Mouse (Mus musculus): ENCODE measurements around the gene Gli1.

Gene Gli1

DNA sequence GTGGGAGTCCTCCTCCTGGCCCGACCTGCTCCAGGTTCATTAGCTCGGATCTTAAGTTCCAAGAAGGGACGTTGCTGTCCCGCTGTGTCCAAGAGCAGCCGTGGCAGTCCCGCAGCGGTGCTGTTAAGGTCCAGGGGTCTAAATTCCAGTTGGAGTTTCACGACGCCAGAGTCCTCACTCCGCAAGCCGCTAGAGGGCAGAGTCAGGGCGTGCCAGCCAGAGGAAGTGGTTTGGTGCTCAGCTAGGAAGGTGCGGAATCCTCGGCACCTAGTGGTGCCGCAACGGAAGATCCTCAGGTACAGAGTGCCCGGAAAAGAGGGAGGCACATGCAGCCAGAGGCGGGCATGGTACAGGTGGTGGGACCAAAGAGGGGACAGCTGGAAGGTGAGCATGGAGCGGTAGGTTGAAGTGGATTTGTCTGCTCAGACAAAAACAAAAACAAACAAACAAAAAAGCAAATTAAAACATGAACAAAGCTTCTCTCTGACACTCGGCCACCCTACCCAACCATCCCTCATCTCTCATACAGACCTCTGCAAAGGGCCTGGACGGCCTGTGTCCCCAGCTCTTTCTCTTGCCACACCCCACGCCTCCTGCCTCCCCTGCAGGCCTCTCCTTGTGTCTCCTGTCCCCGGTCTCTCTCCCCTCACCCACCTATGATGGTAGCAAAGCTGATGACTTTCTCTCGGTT, 9.0 kb upstream of the Gli1 start:
- in situ Hi-C loops (cut with MboI; ENCODE audit: low pct_unique_long_range_greater_than_20kb in 1 of 2, low sequenced_read_pairs in 2 of 2, unreplicated experiment in 1 of 2) = no loop called here

DNA sequence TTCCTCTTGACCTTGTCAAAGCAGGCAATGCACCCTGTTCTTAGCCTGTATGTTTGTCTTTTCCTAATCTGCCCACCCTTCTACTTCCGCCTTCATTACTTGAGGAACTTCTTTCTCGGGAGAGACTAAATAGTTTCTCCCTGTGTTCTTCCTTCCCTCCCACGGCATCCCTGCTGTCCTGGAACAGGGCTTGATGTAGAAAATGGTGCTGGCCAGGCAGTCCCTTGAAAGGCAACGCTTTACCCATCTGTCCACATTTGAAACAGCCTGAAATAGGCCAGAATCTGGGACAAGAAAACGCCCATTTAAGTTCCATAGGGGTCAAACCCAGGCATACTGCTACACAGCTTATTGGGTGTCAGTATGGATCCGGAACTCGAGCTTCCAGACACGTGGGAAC, 8.0 kb upstream of the Gli1 start:
- in situ Hi-C loops (cut with MboI; ENCODE audit: low pct_unique_long_range_greater_than_20kb in 1 of 2, low sequenced_read_pairs in 2 of 2, unreplicated experiment in 1 of 2) = no loop called here

DNA sequence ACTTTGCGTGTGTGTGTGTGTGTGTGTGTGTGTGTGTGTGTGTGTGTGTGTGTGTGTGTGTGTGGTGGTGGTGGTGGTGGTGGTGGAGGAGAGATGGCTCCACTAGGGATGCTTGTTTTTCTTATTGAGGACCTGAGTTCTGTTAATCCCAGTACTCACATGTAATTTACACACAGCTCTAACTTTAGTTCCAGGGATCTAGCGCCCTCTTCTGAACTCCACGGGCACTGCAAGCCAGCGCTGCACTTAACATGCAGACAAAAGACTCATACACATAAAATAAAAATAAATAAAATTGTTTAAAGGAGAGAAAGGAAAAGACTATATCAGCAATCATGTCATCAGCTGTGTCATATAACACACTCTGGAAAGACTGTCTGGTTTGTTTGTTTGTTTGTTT, 7.2 kb upstream of the Gli1 start:
- in situ Hi-C loops (cut with MboI; ENCODE audit: low pct_unique_long_range_greater_than_20kb in 1 of 2, low sequenced_read_pairs in 2 of 2, unreplicated experiment in 1 of 2) = no loop called here

DNA sequence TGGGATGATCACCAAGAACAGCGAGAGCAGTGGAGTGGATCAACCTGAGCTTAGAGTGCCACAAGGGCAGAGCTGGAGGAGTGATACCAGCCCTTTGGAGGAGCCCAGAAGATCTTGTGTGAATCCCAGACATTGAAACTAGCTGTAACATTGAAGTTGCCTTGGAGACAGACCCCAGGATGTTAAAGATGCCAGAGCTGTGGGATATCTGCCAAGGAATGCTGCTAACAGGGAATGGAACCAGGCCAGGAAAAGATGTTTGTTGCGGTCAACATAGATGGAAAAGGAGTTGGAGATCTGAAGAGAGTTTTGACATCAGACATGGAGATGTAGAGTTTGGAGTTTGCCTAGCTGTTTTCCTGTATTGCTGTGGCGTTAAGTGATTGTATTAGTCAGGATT, 4.4 kb upstream of the Gli1 start:
- in situ Hi-C loops (cut with MboI; ENCODE audit: low pct_unique_long_range_greater_than_20kb in 1 of 2, low sequenced_read_pairs in 2 of 2, unreplicated experiment in 1 of 2) = no loop called here

DNA sequence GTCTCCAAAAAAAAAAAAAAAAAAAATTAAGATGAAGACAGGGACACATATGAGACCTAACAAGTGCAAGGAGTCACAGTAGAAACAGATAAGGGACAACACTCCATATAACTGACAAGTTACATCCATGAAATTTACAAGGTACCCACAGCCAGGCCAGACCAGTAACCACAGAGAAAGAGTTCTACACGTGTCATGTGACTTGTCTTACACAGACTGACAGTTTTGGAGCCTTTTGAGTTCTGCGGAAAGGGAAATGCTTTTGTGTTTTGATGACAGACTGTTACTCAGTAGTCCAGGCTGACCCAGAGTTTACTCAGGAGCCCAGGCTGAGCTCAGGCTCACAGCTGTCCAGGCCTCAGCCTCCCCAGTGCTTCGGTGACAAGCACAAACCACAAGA, 1.3 kb upstream of the Gli1 start:
- in situ Hi-C loops (cut with MboI; ENCODE audit: low pct_unique_long_range_greater_than_20kb in 1 of 2, low sequenced_read_pairs in 2 of 2, unreplicated experiment in 1 of 2) = no loop called here

DNA sequence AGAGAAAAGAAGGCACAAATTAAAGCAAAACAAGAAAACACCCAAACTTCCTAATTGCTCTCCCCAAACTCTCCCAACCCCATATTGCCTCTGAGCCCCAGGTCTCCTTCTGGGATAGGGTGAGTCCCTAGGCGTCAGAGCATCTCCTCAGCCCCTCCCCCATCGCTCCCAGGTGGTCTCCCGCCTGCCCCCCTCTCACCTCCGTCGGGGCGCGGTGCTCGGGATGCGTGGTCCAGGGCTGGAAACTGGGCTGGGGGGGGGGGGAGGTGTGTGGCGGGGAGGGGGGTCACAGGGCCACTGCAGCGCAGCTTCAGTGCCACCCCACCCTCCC, 449 bp downstream of the Gli1 start:
- in situ Hi-C loops (cut with MboI; ENCODE audit: low pct_unique_long_range_greater_than_20kb in 1 of 2, low sequenced_read_pairs in 2 of 2, unreplicated experiment in 1 of 2) = no loop called here

DNA sequence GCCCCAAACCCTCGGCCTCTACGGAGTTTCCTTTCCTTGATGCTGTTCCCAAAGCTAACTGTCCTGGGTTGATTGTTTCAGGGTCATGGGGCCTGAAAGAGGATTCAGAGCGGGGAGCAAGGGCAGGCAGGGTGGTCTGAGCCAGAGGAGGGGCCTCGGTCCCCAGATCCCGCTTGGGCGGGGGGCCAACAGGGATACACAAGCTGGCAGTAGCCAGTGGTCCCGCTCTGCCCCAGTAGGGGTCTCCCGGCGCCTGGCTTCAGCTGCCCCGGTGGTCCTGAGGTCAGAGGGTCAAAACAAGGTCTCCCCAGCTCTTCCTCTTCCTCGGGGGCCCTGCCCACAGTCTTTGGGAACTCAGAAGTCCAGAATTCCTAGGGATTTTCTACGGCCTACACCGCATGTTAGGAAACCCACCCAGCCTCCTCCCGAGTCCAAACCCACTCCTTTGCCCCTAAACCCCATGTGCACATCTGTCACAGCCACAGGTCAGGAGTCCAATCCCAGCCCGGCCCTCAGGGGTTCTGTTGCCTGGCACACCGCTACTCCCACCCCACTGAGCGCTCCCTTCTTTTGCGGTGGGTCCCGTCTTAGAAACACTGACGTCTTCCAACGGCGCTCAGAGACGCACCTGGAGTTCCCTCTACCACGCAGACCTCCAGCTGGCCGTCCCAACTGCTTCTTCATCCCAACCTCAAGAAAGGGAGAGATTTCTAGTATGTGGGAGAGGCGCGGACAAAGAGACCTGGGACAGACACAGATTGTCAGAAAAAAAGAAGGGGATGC, 1.0 kb downstream of the Gli1 start:
- in situ Hi-C loops (cut with MboI; ENCODE audit: low pct_unique_long_range_greater_than_20kb in 1 of 2, low sequenced_read_pairs in 2 of 2, unreplicated experiment in 1 of 2) = no loop called here

DNA sequence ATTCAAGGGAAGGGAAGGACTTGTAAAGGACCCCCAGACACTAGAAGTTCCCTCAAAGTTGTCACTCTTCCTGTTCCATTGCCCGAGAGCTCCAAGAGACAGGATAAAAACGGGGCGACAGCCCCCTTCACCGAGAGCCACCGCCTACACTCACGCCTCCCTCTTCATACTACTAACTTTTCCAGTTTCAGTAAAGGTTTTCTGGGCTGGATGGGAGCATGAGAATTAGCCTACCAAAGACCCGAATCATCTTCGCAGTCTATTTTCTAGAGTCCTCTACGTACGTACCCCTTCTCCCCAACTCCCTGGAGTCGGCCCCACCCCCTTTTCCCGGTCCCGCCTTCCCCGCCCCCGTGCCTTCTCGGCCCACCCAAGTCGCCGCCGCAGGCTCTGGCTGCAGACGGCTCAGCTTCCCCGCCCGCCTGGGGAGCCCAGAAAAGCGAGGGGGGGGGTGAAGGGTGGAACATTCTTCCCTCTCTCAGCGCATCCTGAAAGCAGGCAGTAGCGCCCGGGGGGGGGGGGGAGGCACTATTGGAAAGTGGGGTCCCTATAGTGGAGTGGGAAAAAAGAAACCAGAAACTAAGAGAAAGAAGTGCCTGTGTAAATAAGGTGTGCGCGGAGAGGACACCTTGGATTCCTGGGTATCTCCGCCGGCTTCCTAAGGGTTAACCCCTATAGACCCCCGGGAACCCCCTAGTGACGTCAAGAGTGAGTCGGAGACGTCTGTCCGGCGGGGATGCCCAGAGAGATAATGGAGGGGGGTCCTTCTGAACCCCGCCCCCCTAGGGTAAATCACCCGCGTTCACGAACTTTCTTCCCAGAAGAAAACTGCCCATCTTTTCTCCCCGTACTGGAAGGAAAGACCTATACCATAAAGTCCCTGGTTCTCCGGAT, 1.8 kb downstream of the Gli1 start:
- in situ Hi-C loops (cut with MboI; ENCODE audit: low pct_unique_long_range_greater_than_20kb in 1 of 2, low sequenced_read_pairs in 2 of 2, unreplicated experiment in 1 of 2) = loop anchor here (5.0 to 10.0 kb wide), 2 partner anchors 163 to 215 kb away; partner anchors contain the start of gene Os9 (in 1 of the 2)

DNA sequence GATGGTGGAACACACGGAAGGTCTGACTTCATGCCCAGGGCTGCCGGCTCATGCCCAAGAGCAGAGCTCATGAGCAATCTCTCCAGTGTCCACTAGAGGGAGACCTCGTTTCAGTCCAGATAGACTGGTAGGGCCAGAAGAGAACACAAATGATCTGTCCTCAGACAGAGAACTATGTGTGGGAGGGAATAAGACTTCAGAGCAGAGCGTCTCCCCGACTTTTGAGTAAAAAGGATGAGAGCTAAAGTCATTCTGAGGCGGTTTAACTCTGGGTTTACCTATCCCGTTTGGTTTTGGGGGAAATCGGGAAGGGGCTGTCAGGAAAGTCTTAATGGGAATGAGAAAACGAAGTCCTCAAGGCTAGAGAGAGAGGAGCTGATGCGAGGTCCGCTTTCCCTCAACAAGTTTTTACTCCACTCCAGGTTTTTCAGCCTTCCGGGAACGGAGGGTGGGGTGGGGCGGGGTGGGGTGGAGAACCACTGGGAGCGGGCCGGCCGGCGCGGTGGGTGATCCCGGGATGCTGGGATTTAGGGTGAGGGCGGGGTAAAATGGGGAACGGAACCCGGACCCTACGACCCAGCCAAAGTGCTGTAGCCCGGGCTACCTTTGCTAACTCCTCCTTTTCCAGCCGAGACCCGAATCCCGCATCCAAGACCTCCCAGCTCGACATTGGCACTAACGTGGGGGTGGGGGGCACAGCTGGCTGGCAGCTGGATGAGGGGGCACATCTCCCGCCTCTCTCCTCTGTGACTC, 2.7 kb downstream of the Gli1 start:
- in situ Hi-C loops (cut with MboI; ENCODE audit: low pct_unique_long_range_greater_than_20kb in 1 of 2, low sequenced_read_pairs in 2 of 2, unreplicated experiment in 1 of 2) = loop anchor here (5.0 to 10.0 kb wide), 2 partner anchors 162 to 214 kb away; partner anchors contain the start of gene Os9 (in 1 of the 2)

DNA sequence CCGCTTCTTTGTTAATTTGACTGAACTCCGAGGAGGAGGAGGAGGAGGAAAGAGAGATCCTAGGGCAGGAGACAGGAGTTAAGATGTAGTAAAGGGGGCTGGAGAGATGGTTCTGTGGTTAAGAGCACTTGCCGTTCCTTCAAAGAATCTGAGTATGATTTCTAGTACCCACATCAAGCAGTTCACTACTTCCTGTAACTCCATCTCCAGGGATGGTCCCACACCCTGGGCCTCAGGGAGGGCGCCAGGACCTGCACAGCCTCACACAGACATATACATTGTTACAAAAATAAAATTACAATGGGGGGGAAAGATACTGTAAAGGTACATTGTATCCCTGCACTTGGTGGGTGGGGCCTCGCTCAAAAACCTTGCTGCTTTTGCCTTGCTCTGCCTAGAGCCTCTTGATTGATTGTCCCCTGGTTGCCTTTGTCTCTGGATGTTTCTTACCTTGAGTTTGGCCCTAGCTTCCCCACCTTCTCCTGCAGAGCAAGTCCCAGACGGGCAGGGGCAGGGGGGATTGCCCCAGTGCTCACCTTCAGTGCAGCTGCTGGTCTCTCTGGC, 4.2 kb downstream of the Gli1 start:
- in situ Hi-C loops (cut with MboI; ENCODE audit: low pct_unique_long_range_greater_than_20kb in 1 of 2, low sequenced_read_pairs in 2 of 2, unreplicated experiment in 1 of 2) = loop anchor here (5.0 to 10.0 kb wide), 2 partner anchors 160 to 213 kb away; partner anchors contain the start of gene Os9 (in 1 of the 2)

DNA sequence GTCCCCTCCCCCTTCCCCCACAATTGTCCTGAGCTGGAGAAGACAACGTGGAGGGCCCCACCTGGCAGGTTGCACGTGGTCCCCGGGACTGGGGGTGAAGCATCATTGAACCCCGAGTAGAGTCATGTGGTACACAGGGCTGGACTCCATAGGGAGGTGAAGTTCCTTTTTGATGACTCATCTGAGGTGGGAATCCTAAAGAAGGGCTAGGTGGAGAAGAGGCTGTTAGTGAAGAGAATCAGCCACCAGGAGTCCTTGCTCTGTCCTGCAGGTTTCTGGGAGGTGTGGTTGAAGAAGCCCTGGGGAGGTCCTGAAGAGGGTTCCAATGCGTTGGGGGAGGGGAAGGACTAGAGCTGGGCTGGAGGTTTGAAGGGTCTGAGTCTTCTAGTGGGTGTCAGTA, 4.8 kb downstream of the Gli1 start:
- in situ Hi-C loops (cut with MboI; ENCODE audit: low pct_unique_long_range_greater_than_20kb in 1 of 2, low sequenced_read_pairs in 2 of 2, unreplicated experiment in 1 of 2) = loop anchor here (5.0 to 10.0 kb wide), 2 partner anchors 160 to 212 kb away; partner anchors contain the start of gene Os9 (in 1 of the 2)

DNA sequence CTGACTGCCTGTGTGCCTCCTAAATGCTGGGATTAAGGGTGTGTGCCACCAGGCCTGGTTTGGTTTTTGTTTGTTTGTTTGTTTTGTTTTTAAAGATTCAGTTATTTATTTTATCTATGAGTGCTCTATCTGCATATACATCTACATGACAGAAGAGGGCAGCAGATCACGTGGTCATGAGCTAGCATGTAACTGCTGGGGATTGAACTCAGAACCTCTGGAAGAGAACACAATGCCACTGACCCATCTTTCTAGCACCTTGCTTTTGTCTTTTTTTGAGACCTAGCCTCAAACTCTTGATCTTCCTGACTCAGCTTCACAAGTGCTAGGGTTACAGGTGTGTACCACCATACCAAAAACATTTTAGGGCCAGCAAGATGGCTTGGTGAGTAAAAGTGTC, 6.5 kb downstream of the Gli1 start:
- in situ Hi-C loops (cut with MboI; ENCODE audit: low pct_unique_long_range_greater_than_20kb in 1 of 2, low sequenced_read_pairs in 2 of 2, unreplicated experiment in 1 of 2) = loop anchor here (5.0 to 10.0 kb wide), 2 partner anchors 158 to 210 kb away; partner anchors contain the start of gene Os9 (in 1 of the 2)

DNA sequence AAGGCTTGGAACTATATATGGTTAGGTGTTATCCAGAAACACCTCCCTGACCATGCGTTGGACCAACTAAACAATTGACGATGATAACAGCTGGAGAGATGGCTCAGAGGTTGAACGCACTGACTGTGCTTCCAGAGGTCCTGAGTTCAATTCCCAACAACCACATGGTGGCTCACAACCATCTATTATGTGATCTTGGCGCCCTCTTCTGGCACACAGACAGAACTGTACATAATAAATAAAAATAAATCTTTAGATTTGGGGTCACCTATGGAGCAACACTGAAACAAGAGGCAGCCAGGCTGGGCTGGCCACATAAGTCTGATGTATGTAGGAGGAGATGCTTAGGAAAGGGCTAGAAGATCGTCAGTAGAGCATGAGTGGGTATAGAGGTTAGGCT, 8.6 kb downstream of the Gli1 start:
- in situ Hi-C loops (cut with MboI; ENCODE audit: low pct_unique_long_range_greater_than_20kb in 1 of 2, low sequenced_read_pairs in 2 of 2, unreplicated experiment in 1 of 2) = loop anchor here in 1 of 2 experiments (5.0 to 10.0 kb wide), 2 partner anchors 161 to 208 kb away; partner anchors contain the start of gene Os9

DNA sequence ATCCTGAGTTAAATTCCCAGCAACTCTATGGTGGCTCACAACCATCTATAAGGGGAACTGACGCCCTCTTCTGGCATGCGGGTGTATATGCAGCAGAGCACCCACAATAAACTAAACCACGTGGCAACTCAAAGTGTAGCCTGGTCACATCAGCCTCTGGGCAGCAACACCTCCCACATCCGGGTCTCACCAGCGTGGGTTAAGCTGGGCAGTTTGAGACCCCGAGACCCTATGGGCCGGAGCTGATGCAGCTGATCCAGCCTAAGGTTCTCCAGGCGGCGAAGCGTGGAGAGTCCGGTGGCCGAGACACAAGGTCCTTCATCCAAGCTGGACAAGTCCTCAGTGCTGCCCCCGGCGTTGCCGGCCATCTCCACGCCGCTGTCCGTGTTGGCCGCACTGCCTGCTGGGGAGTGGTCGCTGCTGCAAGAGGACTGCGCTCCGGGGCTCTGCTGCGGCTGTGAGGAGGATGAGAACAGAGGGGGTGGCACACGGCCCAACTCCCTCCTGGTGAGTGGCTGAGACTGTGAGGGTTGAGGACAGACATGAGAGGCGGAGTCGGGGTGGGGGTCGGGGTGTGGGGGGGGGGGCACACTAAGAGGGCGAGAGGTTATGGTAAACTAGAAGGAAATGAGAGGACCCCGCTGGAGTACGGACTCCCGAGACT, 9.4 kb downstream of the Gli1 start:
- in situ Hi-C loops (cut with MboI; ENCODE audit: low pct_unique_long_range_greater_than_20kb in 1 of 2, low sequenced_read_pairs in 2 of 2, unreplicated experiment in 1 of 2) = loop anchor here in 1 of 2 experiments (5.0 to 10.0 kb wide), 2 partner anchors 160 to 208 kb away; partner anchors contain the start of gene Os9

DNA sequence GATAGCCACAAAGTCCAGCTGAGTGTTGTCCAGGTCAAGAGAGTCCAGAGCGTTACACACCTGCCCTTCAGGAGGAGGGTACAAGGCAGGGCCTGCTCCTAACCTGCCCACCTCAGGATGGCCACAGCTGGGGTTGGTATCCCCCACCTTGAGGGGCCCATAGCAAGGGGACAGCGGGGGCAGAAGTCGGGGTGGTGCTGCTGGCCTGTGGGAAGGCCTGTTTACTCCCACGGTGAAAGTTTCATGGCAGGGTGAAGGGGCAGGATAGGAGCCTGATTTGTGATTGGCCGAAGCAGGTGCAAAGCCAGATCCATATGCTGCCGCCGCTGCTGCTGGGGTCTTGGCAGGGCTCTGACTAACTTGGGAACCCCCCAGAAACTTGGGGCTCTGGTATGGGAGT, 11.6 kb downstream of the Gli1 start:
- in situ Hi-C loops (cut with MboI; ENCODE audit: low pct_unique_long_range_greater_than_20kb in 1 of 2, low sequenced_read_pairs in 2 of 2, unreplicated experiment in 1 of 2) = loop anchor here in 1 of 2 experiments (5.0 to 10.0 kb wide), 2 partner anchors 158 to 205 kb away; partner anchors contain the start of gene Os9

DNA sequence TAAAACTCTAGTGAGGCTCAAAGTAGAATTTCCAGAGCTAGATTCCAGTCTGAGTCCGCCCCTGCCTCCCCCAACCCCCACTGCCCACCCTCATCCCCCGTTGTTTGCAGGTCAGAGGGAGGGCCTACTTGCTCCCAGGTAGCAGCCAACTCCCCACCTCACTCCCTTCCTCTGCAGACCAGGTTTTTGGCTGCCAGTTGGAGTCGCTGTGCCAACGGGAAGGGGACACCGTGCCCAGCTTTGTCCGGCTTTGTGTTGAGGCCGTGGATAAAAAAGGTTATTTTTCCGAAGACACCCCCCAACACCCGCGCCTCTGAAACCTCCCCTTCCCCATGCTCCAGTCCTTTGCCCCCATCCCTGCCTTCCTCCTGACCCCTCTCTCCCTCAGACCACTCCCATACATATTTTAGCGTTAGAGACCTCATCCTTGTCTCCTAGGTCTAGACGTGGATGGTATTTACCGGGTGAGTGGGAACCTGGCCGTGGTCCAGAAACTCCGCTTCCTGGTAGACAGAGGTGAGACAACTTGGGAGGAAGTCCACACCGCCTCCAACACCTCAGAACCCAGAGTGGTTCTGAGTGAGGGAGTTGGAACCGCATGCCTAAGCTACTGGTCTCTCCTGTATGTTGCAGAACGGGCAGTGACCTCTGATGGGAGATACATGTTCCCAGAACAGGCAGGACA, 14.2 kb downstream of the Gli1 start:
- in situ Hi-C loops (cut with MboI; ENCODE audit: low pct_unique_long_range_greater_than_20kb in 1 of 2, low sequenced_read_pairs in 2 of 2, unreplicated experiment in 1 of 2) = no loop called here

DNA sequence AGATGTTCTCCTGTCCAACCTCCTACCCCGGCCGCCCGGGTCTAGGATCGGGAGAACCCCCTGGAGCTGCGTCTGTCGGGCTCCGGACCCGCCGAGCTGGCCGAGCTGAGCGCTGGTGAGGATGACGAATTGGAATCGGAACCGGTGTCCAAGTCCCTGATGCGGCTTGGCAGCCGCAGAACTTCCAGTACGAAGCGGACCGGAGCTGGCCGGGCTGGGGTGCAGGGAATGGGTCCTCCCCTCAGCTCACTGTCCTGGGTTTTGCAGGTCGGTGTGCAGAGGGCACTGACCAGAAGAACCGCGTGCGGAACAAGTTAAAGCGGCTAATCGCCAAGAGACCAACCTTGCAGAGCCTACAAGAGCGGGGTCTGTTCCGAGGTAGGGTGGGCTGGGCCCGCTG, 14.9 kb downstream of the Gli1 start:
- in situ Hi-C loops (cut with MboI; ENCODE audit: low pct_unique_long_range_greater_than_20kb in 1 of 2, low sequenced_read_pairs in 2 of 2, unreplicated experiment in 1 of 2) = no loop called here

Measured in mouse embryonic stem cell (cell line).